Mouse (Mus musculus) neural tube, embryonic 15.5 days (tissue): ENCODE data around the gene Kcnj12. TPM values are rescaled to one million over a fixed set of nuclear protein-coding genes. Genes with fewer than 3 reads are reported as not detected.

Experiments
- ATAC-seq: fragments of 200-750 bp; cut with Nextera tagmentation; 2 replicates; pipeline ENCODE4 v1.8.0; 2017; ENCODE audit warnings: mild to moderate bottlenecking, moderate TSS enrichment, moderate library complexity; ENCODE audit not compliant: low FRiP score
- H3K27ac ChIP-seq: fragments of 300-500 bp; sonication (generic); replicated peaks from 2 replicates; pipeline ENCODE4 v1.5.1; 2015; ENCODE audit warnings: mild to moderate bottlenecking, inconsistent platforms
- H3K27me3 ChIP-seq: fragments of 300-500 bp; sonication (generic); replicated peaks from 2 replicates; pipeline ENCODE4 v1.6.1; 2015; ENCODE audit warnings: inconsistent platforms
- H3K36me3 ChIP-seq: fragments of 300-500 bp; sonication (generic); 2 replicates; pipeline ENCODE4 v1.6.1; 2015; ENCODE audit warnings: inconsistent platforms
- H3K4me1 ChIP-seq: fragments of 300-500 bp; sonication (generic); 2 replicates; pipeline ENCODE4 v1.6.1; 2015; ENCODE audit warnings: inconsistent platforms
- H3K4me2 ChIP-seq: fragments of 300-500 bp; sonication (generic); 2 replicates; pipeline ENCODE4 v1.6.1; 2015; ENCODE audit warnings: inconsistent platforms, mild to moderate bottlenecking, moderate library complexity
- H3K4me3 ChIP-seq: fragments of 300-500 bp; sonication (generic); replicated peaks from 2 replicates; pipeline ENCODE4 v1.5.1; 2015; ENCODE audit warnings: mild to moderate bottlenecking, inconsistent platforms
- H3K9ac ChIP-seq: fragments of 300-500 bp; sonication (generic); replicated peaks from 2 replicates; pipeline ENCODE4 v1.6.1; 2015; ENCODE audit warnings: mild to moderate bottlenecking, inconsistent platforms
- H3K9me3 ChIP-seq: fragments of 300-500 bp; sonication (generic); replicated peaks from 2 replicates; pipeline ENCODE4 v1.6.1; 2016; ENCODE audit warnings: inconsistent platforms
- WGBS: fragments of 180-500 bp; shearing (Covaris S2); methylation state at CpG from one replicate; pipeline ENCODE4 v1.1.7; 2015; ENCODE audit warnings: mixed read lengths; 5-methylcytosine and 5-hydroxymethylcytosine counted together
- polyA plus RNA-seq: library from polyadenylated mRNA; unstranded; fragments of >200 nt; fragmentation: Nextera tagmentation; extraction: Ambion mirVana; gene quantifications from 2 replicates; pipeline ENCODE4 v1.2.1, GENCODE M21; 2015

Kcnj12 gene
- polyA plus RNA-seq, 1 experiment from 2014 or later: 3.8 TPM

- H3K9me3 ChIP-seq: no peaks in the 10 kb centered on the region
- no peak overlapping the region for H3K4me3 ChIP-seq
- H3K4me2 ChIP-seq: no peak overlapping the region
- H3K9ac ChIP-seq: no peak overlapping the region
- H3K4me1 ChIP-seq: peaks cover 17% of the 10 kb centered on the region
- no peak for ATAC-seq
- no peaks in the 10 kb centered on the region for H3K27me3 ChIP-seq
- no peaks in the 10 kb centered on the region for H3K36me3 ChIP-seq
- no peak overlapping the region for H3K27ac ChIP-seq
- WGBS: 88% methylated on average over 11 of the region's 11 CpGs
Measured at GRCm38 (mm10) chr11:61040856-61041652, 18.7 kb downstream of the Kcnj12 start.

- ATAC-seq: no peak
- Histone ChIP-seq H3K4me1 (peaks cover 17% of the 10 kb centered on the region), H3K27ac (peak overlapping the region; percentile 37; the same call in 1 of the 2 replicates), H3K4me2 (peak overlapping the region; percentile 22), H3K4me3 (no peak overlapping the region), H3K9me3 (no peaks in the 10 kb centered on the region), H3K36me3 (no peaks in the 10 kb centered on the region), H3K27me3 (no peaks in the 10 kb centered on the region), H3K9ac (peak overlapping the region; percentile 34; the same call in 1 of the 2 replicates)
- 18% methylated on average over 8 of the region's 8 CpGs for WGBS
Measured at GRCm38 (mm10) chr11:61042593-61042992, 20.2 kb downstream of the Kcnj12 start.

- Histone ChIP-seq H3K4me2 (0 out of 2 replicates have a peak overlapping the region, but pooled peaks have one; percentile 22), H3K27me3 (no peaks in the 10 kb centered on the region), H3K27ac (peak overlapping the region; percentile 37; the same call in 1 of the 2 replicates), H3K9ac (no peak overlapping the region), H3K9me3 (no peaks in the 10 kb centered on the region), H3K4me1 (peaks cover 17% of the 10 kb centered on the region), H3K36me3 (no peaks in the 10 kb centered on the region), H3K4me3 (no peak overlapping the region)
- ATAC-seq: no peak
- WGBS: 66% methylated on average over 12 of the region's 12 CpGs
Measured at GRCm38 (mm10) chr11:61043055-61043992, 21.0 kb downstream of the Kcnj12 start.

GRCm38 (mm10) chr11:61044741-61045140, 22.4 kb downstream of the Kcnj12 start:
- Histone ChIP-seq H3K27me3 (no peaks in the 10 kb centered on the region), H3K4me1 (peaks cover 17% of the 10 kb centered on the region), H3K27ac (no peak overlapping the region), H3K9ac (no peak overlapping the region), H3K36me3 (no peaks in the 10 kb centered on the region), H3K4me2 (no peak overlapping the region), H3K4me3 (no peak overlapping the region), H3K9me3 (no peaks in the 10 kb centered on the region)
- WGBS: 83% methylated on average over 5 of the region's 5 CpGs
- ATAC-seq: no peak

GRCm38 (mm10) chr11:61047441-61047840, 25.1 kb downstream of the Kcnj12 start:
- ATAC-seq: no peak
- peaks cover 14% of the 10 kb centered on the region for H3K4me1 ChIP-seq
- H3K9ac ChIP-seq: no peak overlapping the region
- no peaks in the 10 kb centered on the region for H3K36me3 ChIP-seq
- no peak overlapping the region for H3K4me2 ChIP-seq
- no peak overlapping the region for H3K4me3 ChIP-seq
- no peaks in the 10 kb centered on the region for H3K9me3 ChIP-seq
- 85% methylated on average over 5 of the region's 5 CpGs for WGBS
- no peak overlapping the region for H3K27ac ChIP-seq
- no peaks in the 10 kb centered on the region for H3K27me3 ChIP-seq

GRCm38 (mm10) chr11:61051151-61051550, 28.8 kb downstream of the Kcnj12 start:
- 48% methylated on average over 8 of the region's 8 CpGs for WGBS
- Histone ChIP-seq H3K4me2 (no peak overlapping the region), H3K4me1 (no peaks in the 10 kb centered on the region), H3K4me3 (no peak overlapping the region), H3K36me3 (no peaks in the 10 kb centered on the region), H3K9ac (no peak overlapping the region), H3K27ac (no peak overlapping the region), H3K9me3 (no peaks in the 10 kb centered on the region), H3K27me3 (no peaks in the 10 kb centered on the region)
- ATAC-seq: no peak

- Histone ChIP-seq H3K27me3 (no peaks in the 10 kb centered on the region), H3K9me3 (no peaks in the 10 kb centered on the region), H3K9ac (no peak overlapping the region), H3K36me3 (no peaks in the 10 kb centered on the region), H3K27ac (no peak overlapping the region), H3K4me2 (no peak overlapping the region), H3K4me3 (no peak overlapping the region), H3K4me1 (peaks cover 4% of the 10 kb centered on the region; the same call in 1 of the 2 replicates)
- WGBS: 84% methylated on average over 5 of the region's 5 CpGs
- no peak for ATAC-seq
Measured at GRCm38 (mm10) chr11:61056871-61057270, 34.5 kb downstream of the Kcnj12 start.

GRCm38 (mm10) chr11:61059691-61060457, 37.5 kb downstream of the Kcnj12 start:
- Histone ChIP-seq H3K27me3 (no peaks in the 10 kb centered on the region), H3K9ac (no peak overlapping the region), H3K4me1 (peaks cover 4% of the 10 kb centered on the region; the same call in 1 of the 2 replicates), H3K9me3 (no peaks in the 10 kb centered on the region), H3K4me2 (no peak overlapping the region), H3K36me3 (no peaks in the 10 kb centered on the region), H3K4me3 (no peak overlapping the region), H3K27ac (no peak overlapping the region)
- ATAC-seq: no peak
- WGBS: 67% methylated on average over 10 of the region's 10 CpGs

- no peak for ATAC-seq
- no peaks in the 10 kb centered on the region for H3K27me3 ChIP-seq
- H3K4me2 ChIP-seq: no peak overlapping the region
- H3K4me3 ChIP-seq: no peak overlapping the region
- H3K9me3 ChIP-seq: no peaks in the 10 kb centered on the region
- H3K9ac ChIP-seq: no peak overlapping the region
- peaks cover 4% of the 10 kb centered on the region; the same call in 1 of the 2 replicates for H3K4me1 ChIP-seq
- no peaks in the 10 kb centered on the region for H3K36me3 ChIP-seq
- WGBS: 84% methylated on average over 4 of the region's 4 CpGs
- no peak overlapping the region for H3K27ac ChIP-seq
Measured at GRCm38 (mm10) chr11:61060634-61061033, 38.3 kb downstream of the Kcnj12 start.

GRCm38 (mm10) chr11:61062548-61063461, 40.4 kb downstream of the Kcnj12 start:
- H3K27ac ChIP-seq: no peak overlapping the region
- H3K27me3 ChIP-seq: no peaks in the 10 kb centered on the region
- H3K9me3 ChIP-seq: no peaks in the 10 kb centered on the region
- H3K4me1 ChIP-seq: peaks cover 4% of the 10 kb centered on the region; the same call in 1 of the 2 replicates
- no peak overlapping the region for H3K9ac ChIP-seq
- H3K36me3 ChIP-seq: no peaks in the 10 kb centered on the region
- no peak overlapping the region for H3K4me3 ChIP-seq
- no peak overlapping the region for H3K4me2 ChIP-seq
- no peak for ATAC-seq
- 83% methylated on average over 18 of the region's 18 CpGs for WGBS
